Mouse (Mus musculus) stomach, postnatal 0 days (tissue): ENCODE measurements at regions not wholly inside any gene's neighbourhood (a gene's known extent, or its start where the extent isn't known, plus 50 kb on each side); places are given as distances from the start of the nearest gene placed in this dataset.

ENCODE experiments used
- CTCF ChIP-seq: IDR thresholded peaks from 2 replicates; pipeline ENCODE4 v1.5.1; 2016; ENCODE audit warnings: antibody characterized with exemption, low read depth, mild to moderate bottlenecking, moderate library complexity
- EP300 ChIP-seq: optimal IDR thresholded peaks from 2 replicates; pipeline ENCODE3; 2016; ENCODE audit warnings: antibody characterized with exemption

- TF ChIP-seq CTCF (no peak), EP300 (no peak)
Observed at GRCm38 (mm10) chr9:22998306-22998705, 224.6 kb upstream of the Bmper start.
